Mouse (Mus musculus) layer of hippocampus, adult 2 months (tissue): ENCODE measurements around the gene Tob2. TPM values are rescaled to one million over a fixed set of nuclear protein-coding genes. Genes with fewer than 3 reads are reported as not detected.

ENCODE experiments used
- DNase-seq, 2 experiments: peaks; one replicate each; pipeline ENCODE4 v3.0.0; 2022; ENCODE audit warnings: low spot score in 2 of 2
- H3K27ac ChIP-seq: fragments of 200-600 bp; 2 replicates; pipeline ENCODE4 v1.8.1; 2022
- H3K4me3 ChIP-seq: fragments of 200-600 bp; 2 replicates; pipeline ENCODE4 v1.8.1; 2022; ENCODE audit warnings: mild to moderate bottlenecking
- CTCF ChIP-seq: fragments of 200-600 bp; conservative IDR thresholded peaks from 2 replicates; pipeline ENCODE4 v1.8.1; 2022; ENCODE audit warnings: antibody characterized with exemption, mild to moderate bottlenecking, moderate library complexity
- total RNA-seq, 2 experiments: library from RNA; stranded (reverse); gene quantifications; 2 replicates each; pipeline ENCODE4 v1.2.3; 2021

Gene Tob2
- total RNA-seq, 2 experiments from 2014 or later, result 28.6 to 38.4 TPM

DNA sequence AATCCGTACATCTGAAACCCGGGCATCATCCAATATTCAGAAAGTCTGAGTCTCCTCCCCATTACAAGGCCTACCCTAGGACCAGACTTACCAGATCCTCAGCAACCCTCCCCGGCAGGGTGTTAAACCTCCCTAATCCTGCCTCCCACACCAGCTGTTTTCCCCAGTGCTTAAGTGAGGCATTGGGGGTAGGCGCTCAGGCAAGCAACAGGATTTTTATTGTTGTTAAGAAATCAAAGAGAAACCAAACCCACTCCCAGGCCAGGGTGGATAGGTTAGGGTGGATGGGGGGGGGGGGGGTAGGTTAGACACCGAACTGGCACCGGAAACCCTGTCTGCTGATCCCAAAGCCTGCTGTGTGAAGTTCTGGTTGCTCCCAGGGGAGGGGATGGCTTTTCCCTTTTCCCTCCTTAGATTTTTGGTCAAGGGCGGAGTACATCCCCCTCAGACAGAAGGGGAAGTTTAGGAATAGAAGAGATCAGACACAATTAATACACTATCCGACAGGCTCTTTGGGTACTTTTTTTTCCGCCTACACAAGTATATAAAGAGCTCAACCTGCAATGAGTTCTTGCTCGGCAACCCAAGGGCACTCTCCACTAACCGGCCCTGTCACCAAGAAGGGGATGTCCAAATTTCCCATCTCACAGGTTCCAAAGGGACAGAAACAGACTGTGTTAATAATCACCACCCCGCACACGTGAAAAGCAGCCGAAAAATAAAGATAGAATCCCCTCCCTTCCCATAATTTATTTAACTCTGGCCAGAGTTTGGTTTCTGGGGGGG lies 1.5 kb downstream of the Tob2 start:
- H3K27ac ChIP-seq, result peak overlapping the region; percentile 96
- TF ChIP-seq CTCF, result no peak
- no peak for DNase-seq
- peak overlapping the region; percentile 69 for H3K4me3 ChIP-seq

DNA sequence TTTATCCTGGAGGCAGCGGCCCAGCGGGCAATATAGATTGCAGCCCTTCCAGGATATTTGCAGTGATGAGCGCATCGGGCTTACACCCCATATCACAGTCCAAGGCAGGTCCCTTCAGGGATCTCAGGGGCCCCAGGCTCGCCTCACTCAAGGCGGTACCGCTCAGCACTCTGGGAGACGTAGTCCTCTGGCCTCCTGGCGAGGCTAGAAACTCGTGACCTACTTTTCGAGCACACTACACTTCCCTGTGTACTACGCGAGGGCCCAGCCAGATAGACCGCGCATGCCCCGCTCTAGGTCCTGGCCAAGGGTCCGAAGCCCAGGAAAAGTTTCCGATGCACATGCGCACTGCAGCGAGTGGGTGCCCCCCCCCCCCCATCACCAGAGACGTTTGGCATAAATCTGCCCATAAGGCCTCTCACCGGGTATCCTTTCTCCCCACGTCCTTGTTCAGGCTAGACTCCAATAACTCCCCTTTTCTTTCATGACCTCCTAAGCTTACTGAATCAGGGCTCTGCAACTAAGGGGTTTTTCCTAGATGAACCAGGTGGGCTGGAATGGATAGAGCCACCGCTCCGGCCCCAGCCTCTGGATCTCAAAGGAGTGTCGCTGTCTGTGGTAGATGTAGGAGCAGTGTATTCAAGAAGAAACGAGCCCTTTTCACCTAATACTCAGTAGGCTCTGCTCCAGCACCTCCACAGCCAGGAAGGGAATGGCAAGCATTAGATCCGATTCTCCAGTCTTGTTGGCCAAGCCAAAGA lies 2.4 kb downstream of the Tob2 start:
- peak; percentile 82 to 86 for DNase-seq
- Histone ChIP-seq H3K4me3 (peak overlapping the region; percentile 69), H3K27ac (peak overlapping the region; percentile 96)
- no peak for TF ChIP-seq CTCF

DNA sequence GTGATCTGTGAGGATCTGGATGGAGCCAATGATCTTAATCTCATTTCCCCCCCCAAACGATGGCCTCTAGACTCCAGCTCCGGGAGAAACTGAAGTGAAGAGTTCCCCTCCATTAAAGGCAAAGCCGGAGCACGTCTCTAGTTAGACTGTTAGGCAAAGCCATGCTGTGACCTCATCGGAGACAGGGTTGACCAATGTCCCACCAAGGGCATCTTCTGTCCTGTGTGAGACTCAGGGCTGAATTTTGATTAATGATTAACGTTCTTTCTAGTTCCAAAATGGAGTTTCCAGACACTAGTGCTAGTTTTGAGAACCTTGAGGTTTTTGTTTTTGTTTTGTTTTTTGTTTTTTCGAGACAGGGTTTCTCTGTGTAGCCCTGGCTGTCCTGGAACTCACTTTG lies 5.5 kb downstream of the Tob2 start:
- Histone ChIP-seq H3K27ac (no peak overlapping the region; the same call in 1 of the 2 replicates), H3K4me3 (no peak overlapping the region)
- TF ChIP-seq CTCF, result no peak
- no peak for DNase-seq

DNA sequence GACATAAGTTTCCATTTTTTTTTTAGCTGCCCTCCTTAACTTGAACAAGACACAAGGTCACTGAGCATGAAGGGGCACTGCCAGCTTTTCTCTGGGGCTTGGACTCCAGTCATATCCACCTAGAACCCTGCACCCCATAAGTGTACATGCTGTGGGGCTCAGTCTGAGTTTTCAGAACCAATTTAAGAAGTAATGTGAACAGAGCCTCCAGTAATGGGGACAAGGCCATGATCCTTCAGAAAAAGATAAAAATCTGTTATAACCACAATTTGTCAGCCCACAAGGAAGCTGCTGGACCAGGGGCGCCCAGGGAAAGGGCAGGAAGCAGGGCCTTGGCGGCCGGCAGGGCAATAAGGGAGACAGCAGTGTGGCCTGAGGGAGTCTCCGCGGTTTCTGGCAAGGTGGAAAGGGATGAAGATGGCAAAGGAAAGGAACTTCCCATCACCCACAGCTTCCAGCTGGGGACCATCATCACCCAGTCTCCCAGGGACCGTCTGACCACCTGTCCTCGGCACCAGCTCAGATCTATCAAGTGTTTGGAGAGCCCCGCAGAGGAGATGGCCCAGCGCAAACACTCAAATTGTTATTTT lies 6.1 kb downstream of the Tob2 start:
- H3K4me3 ChIP-seq, result no peak overlapping the region
- no peak for TF ChIP-seq CTCF
- no peak overlapping the region; the same call in 1 of the 2 replicates for H3K27ac ChIP-seq
- DNase-seq, result no peak

DNA sequence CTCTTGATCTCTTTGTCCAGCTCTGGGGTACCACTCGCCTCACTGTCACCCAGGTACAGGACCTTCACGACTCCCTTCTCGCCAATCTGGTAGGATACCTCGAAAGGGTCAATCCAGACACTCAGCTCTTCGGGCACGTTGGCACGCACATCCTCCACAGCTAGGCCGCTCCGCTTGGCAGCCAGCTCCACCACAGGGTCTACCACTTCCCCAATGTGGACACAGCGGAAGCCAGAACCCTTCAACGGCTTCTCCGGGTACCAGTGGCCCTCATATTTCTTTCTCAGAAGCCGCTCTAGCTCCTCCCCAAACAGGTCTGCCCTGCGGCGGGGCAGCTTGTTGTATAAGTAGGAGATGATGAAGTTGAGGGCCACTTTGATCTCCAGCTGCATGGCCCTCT lies 7.2 kb downstream of the Tob2 start:
- H3K27ac ChIP-seq, result no peak overlapping the region
- no peak for DNase-seq
- TF ChIP-seq CTCF, result no peak
- no peak overlapping the region for H3K4me3 ChIP-seq

DNA sequence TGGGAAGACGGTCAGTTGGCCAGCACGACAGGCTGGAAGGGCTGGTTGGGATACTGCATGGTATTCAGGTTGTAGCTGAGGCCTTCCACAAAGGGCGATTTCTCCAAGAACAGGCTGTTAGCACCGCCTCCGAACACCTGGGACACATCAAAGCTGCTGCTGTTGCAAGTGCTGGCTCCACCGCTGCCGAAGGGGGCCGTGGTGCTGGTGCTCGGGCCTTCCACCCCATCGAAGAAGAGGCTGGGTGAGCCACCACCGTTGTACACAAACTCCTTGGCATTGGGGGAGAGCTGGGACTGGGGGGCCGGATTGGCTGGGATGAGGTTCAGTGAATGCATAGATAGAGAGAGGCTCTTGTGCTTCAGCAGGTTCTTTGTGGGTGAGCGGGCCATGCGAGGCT lies 7.9 kb downstream of the Tob2 start:
- Histone ChIP-seq H3K27ac (0 out of 2 replicates have a peak overlapping the region, but pooled peaks have one; percentile 23), H3K4me3 (no peak overlapping the region)
- TF ChIP-seq CTCF, result no peak
- DNase-seq, result no peak

DNA sequence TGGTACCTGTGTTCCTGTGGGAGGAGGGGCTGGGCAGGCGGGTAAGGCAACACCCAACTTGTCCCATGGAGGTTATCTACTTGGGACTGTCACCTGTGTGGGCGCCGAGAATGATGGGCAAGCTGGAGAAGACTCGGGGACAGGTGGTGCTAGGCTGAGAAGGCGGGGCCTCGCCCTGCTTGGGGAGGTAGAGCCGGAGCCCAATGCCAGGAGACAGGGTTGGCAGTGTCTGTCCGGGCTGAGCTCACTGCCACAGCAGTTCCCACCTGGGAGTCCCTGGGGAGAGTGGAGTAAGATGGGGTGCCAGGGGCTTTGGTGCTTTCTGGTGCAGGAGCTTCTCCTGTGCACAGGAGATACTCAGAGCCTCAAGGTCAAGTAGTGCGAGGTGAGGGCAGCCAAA lies 9.5 kb downstream of the Tob2 start:
- no peak for DNase-seq
- no peak overlapping the region for H3K4me3 ChIP-seq
- TF ChIP-seq CTCF, result no peak

DNA sequence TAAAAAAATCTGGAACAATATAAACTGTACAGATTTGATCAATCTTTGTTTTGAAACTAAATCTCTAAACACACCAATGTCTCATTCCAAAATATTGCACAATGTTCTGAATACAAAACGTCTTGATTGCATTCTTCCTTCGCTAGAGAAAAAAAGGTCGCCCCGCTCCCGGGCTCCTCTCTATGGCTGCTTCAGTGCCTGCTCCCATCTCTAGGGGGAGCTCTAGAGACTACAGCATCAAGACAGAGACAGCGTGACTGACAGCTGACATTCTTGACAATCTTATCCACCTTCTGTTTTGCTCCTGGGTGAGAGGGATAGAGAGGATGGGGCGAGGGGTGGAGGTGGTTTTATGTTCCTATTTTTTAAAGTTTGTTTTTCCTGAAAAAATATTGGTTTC lies 10.3 kb downstream of the Tob2 start:
- peak overlapping the region; percentile 4; the same call in 1 of the 2 replicates for H3K27ac ChIP-seq
- TF ChIP-seq CTCF, result peak; percentile 100
- no peak overlapping the region for H3K4me3 ChIP-seq
- DNase-seq, result peak; percentile 69 to 70

More for the DNA sequence above, 9.5 kb downstream of the Tob2 start:
- 0 out of 2 replicates have a peak overlapping the region, but pooled peaks have one; percentile 7 for H3K27ac ChIP-seq

DNA sequence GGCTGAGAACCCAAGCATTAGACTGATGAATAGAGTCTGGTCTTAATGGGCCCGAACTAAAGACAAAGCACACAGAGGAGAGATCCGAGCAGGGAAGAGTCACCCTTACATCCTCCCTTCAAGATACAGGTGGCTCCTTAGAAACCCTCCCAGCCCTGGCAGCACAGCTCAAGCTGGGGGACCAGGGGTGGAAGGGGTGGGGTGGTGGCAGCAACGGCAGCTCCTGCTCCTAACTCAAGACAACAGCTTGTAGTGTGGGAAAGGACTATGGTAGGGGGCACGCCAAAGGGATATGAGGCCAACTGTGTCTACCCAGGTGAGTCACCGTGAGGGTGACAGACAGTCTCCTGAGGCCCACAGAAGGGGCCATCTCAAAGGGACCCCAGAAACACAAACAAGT lies 10.7 kb downstream of the Tob2 start:
- no peak overlapping the region for H3K4me3 ChIP-seq
- no peak for TF ChIP-seq CTCF
- peak overlapping the region; percentile 4; the same call in 1 of the 2 replicates for H3K27ac ChIP-seq
- no peak for DNase-seq

DNA sequence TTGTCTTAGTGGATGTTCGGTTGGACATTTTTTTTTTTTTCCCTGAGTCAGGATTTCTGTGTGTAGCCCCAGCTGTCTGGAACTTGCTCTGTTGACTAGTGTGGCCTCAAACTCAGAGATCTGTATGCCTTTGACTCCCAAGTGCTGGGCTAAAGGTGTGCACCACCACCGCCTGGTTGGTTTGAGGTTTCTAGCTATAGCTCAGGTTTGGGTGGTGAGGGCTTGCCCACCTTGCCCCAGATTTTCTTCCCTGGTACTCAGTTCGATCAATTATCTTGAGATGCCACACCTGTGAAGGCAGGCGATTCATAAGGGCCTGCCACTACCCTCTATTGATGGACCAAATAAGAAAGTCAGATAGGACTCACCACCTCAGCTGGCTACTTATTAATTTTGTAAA lies 11.4 kb downstream of the Tob2 start:
- H3K27ac ChIP-seq, result no peak overlapping the region
- no peak overlapping the region for H3K4me3 ChIP-seq

DNA sequence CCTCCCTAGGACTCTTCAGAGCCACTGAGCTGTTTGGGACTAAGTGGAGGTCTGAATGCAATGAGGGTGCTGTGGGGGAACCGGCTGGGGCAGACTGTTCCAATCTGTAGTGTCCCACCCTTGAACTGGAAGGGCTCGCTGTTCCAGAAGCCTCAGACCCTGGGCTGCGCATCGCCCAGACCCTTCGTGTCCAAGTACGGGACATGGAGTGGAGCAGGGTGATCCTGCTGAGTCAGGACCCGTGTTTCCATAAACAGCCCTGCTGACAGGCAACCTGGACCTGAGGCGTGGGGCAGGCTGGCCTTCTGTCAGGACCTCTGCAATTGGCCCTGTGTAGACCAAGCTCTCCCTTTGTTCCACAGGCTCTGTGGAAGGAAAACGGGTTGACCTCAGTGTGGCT lies 11.8 kb downstream of the Tob2 start:
- no peak overlapping the region for H3K27ac ChIP-seq
- no peak for DNase-seq
- no peak overlapping the region for H3K4me3 ChIP-seq
- TF ChIP-seq CTCF, result no peak

More for the DNA sequence above, 11.4 kb downstream of the Tob2 start:
- TF ChIP-seq CTCF, result no peak
- DNase-seq, result no peak

DNA sequence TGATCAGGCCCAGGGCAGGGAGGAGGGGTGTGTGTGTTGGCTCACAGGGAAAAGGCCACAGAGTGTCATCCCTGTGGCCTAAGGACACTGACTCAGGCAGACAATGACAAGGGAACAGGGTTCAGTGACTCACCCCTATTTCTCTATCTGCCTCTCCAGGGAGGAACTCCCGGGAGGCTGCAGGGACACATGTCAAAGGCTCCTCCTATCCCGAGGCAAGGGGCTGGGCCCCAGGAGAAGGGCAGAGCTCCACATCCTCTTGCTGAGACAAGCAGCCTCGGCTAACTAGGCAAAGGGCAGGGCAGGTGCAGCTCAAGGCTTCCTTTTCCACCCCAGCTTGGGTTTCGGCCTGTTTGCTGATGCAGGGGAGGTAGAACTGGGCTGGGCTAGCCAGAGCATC lies 12.9 kb downstream of the Tob2 start:
- no peak overlapping the region; the same call in 1 of the 2 replicates for H3K27ac ChIP-seq
- no peak overlapping the region for H3K4me3 ChIP-seq
- TF ChIP-seq CTCF, result no peak
- no peak for DNase-seq

DNA sequence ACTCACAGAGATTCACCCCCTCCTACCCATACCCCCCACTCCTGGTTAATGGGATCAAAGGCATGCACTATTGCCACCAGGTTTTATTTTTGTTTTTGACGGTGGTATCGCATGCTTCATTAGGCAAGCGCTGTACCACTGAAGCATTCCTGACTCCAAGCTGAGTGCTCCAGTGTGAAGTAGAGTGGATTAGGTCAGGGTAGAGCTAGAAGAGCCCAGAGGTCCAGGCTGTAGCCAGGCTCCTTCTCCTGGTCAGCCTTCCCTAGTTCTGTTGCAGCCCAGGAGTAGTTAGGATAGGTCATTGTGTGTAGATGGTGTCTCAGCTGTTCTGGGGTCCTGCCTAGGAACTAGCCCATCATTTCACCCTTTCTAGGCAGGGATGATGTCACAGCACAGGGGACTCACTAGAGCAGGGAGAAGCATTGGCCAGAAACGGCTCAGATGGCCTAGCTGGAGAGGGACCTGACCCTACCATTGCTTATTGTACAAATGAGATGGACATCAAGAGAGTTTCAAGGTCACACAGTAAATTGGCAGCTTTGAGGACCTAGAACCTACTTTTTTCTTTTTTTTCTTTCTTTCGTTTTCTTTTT lies 13.5 kb downstream of the Tob2 start:
- H3K27ac ChIP-seq, result no peak overlapping the region; the same call in 1 of the 2 replicates
- no peak overlapping the region for H3K4me3 ChIP-seq
- no peak for DNase-seq
- no peak for TF ChIP-seq CTCF
